Mouse (Mus musculus) midbrain, postnatal 0 days (tissue): ENCODE results near the gene Ccl24. TPM values are rescaled to one million over a fixed set of nuclear protein-coding genes. Genes with fewer than 3 reads are reported as not detected.
"Not testable (repeated sequence)": the region's sequence is repeated elsewhere in the genome, so short reads cannot be mapped to it uniquely, and the experiment has no call there.

Experiments
- ATAC-seq: fragments of 200-750 bp; cut with Nextera tagmentation; 2 replicates; pipeline ENCODE4 v1.8.0; 2017; ENCODE audit warnings: moderate number of reproducible peaks, mild to moderate bottlenecking, moderate TSS enrichment, moderate library complexity; ENCODE audit not compliant: low FRiP score
- DNase-seq: peaks from one replicate; pipeline ENCODE4 v3.0.0-alpha.2; 2015; ENCODE audit warnings: low spot score
- H3K27ac ChIP-seq: fragments of 300-500 bp; sonication (generic); 2 replicates; pipeline ENCODE4 v1.5.1; 2014; ENCODE audit warnings: low read depth, mild to moderate bottlenecking, low read length, mixed read lengths
- H3K27me3 ChIP-seq: fragments of 300-500 bp; sonication (generic); 2 replicates; pipeline ENCODE4 v1.6.1; 2014; ENCODE audit warnings: low read length, control low read depth, mixed read lengths; ENCODE audit not compliant: insufficient read depth
- H3K36me3 ChIP-seq: fragments of 300-500 bp; sonication (generic); 2 replicates; pipeline ENCODE4 v1.6.1; 2014; ENCODE audit warnings: low read length, control low read depth, mixed read lengths; ENCODE audit not compliant: insufficient read depth
- H3K4me1 ChIP-seq: fragments of 300-500 bp; sonication (generic); 2 replicates; pipeline ENCODE4 v1.6.1; 2014; ENCODE audit warnings: mild to moderate bottlenecking, control low read depth, antibody characterized with exemption, low read length, mixed read lengths; ENCODE audit not compliant: insufficient read depth
- H3K4me2 ChIP-seq: fragments of 300-500 bp; sonication (generic); 2 replicates; pipeline ENCODE4 v1.6.1; 2014; ENCODE audit warnings: low read depth, mild to moderate bottlenecking, low read length, mixed read lengths; ENCODE audit not compliant: poor library complexity, severe bottlenecking
- H3K4me3 ChIP-seq: fragments of 300-500 bp; sonication (generic); 2 replicates; pipeline ENCODE4 v1.5.1; 2014; ENCODE audit warnings: low read depth, mild to moderate bottlenecking, low read length, moderate library complexity
- H3K9ac ChIP-seq: fragments of 300-500 bp; sonication (generic); replicated peaks from 2 replicates; pipeline ENCODE4 v1.6.1; 2014; ENCODE audit warnings: mild to moderate bottlenecking, low read length, moderate library complexity, mixed read lengths; ENCODE audit not compliant: poor library complexity, severe bottlenecking
- H3K9me3 ChIP-seq: fragments of 300-500 bp; sonication (generic); 2 replicates; pipeline ENCODE4 v1.6.1; 2016; ENCODE audit warnings: low read length, control low read depth
- CTCF ChIP-seq: IDR thresholded peaks from 2 replicates; pipeline ENCODE4 v1.5.1; 2016; ENCODE audit warnings: antibody characterized with exemption, mild to moderate bottlenecking
- WGBS: fragments of 180-500 bp; shearing (Covaris S2); extraction: QIAGEN DNeasy Blood & Tissue Kit; methylation state at CpG from one replicate; pipeline ENCODE4 v1.1.7; 2014; 5-methylcytosine and 5-hydroxymethylcytosine counted together
- polyA plus RNA-seq: library from polyadenylated mRNA; unstranded; fragments of >200 nt; fragmentation: Nextera tagmentation; extraction: Ambion mirVana; gene quantifications from 2 replicates; pipeline ENCODE4 v1.2.1, GENCODE M21; 2015
- total RNA-seq: library from RNA; depleted of rRNA; stranded (reverse); fragments of >200 nt; gene quantifications from 2 replicates; pipeline ENCODE4 v1.2.3, GENCODE M21; 2014; rRNA removed

Ccl24 gene
- total RNA-seq (0.66 and 2.2 TPM in 2 replicates), polyA plus RNA-seq (1.9 and 2.4 TPM in 2 replicates)

- H3K27me3 ChIP-seq: no peaks in the 10 kb centered on the region
- no peaks in the 10 kb centered on the region for H3K4me1 ChIP-seq
- 97% methylated on average over 6 of the region's 6 CpGs for WGBS
- no peak within 1 kb of the TSS for H3K4me3 ChIP-seq
- no peaks in the 10 kb centered on the region for H3K36me3 ChIP-seq
- ATAC-seq: no peak
- TF ChIP-seq CTCF: no peak
- no peak within 1 kb of the TSS for H3K9ac ChIP-seq
- H3K9me3 ChIP-seq: no peaks in the 10 kb centered on the region
- H3K27ac ChIP-seq: no peak within 1 kb of the TSS
- no peak within 1 kb of the TSS for H3K4me2 ChIP-seq
- DNase-seq: no peak
Measured at GRCm38 (mm10) chr5:135573006-135573405, at the start of gene Ccl24. TSS of gene Ccl24 (minus strand) at chr5:135573049.

- Histone ChIP-seq H3K4me2 (no peak overlapping the region), H3K27me3 (no peaks in the 10 kb centered on the region), H3K9me3 (no peaks in the 10 kb centered on the region), H3K27ac (no peak overlapping the region), H3K4me1 (no peaks in the 10 kb centered on the region), H3K9ac (no peak overlapping the region), H3K4me3 (no peak overlapping the region), H3K36me3 (no peaks in the 10 kb centered on the region)
- WGBS: 85% methylated on average over 10 of the region's 10 CpGs
- TF ChIP-seq CTCF: no peak
- no peak for DNase-seq
- ATAC-seq: no peak
Measured at GRCm38 (mm10) chr5:135621725-135622124, 48.9 kb upstream of the Ccl24 start.

- ATAC-seq: no peak
- WGBS: 87% methylated on average over 9 of the region's 9 CpGs
Measured at GRCm38 (mm10) chr5:135620526-135620925, 47.7 kb upstream of the Ccl24 start.

GRCm38 (mm10) chr5:135619741-135620140 is 46.9 kb upstream of the Ccl24 start:
- H3K27me3 ChIP-seq, H3K9me3 ChIP-seq, H3K36me3 ChIP-seq, H3K9ac ChIP-seq, H3K4me2 ChIP-seq, H3K27ac ChIP-seq, DNase-seq, H3K4me3 ChIP-seq, H3K4me1 ChIP-seq, ATAC-seq: not testable (repeated sequence)
- WGBS: 84% methylated on average over 10 of the region's 10 CpGs

More at GRCm38 (mm10) chr5:135620526-135620925, 47.7 kb upstream of the Ccl24 start:
- H3K4me1 ChIP-seq: no peaks in the 10 kb centered on the region
- H3K4me2 ChIP-seq: no peak overlapping the region
- no peak for TF ChIP-seq CTCF
- no peak for DNase-seq
- H3K27ac ChIP-seq: no peak overlapping the region
- H3K4me3 ChIP-seq: no peak overlapping the region
- H3K36me3 ChIP-seq: no peaks in the 10 kb centered on the region
- H3K27me3 ChIP-seq: no peaks in the 10 kb centered on the region
- H3K9ac ChIP-seq: no peak overlapping the region
- H3K9me3 ChIP-seq: no peaks in the 10 kb centered on the region

GRCm38 (mm10) chr5:135609794-135610193 is 36.9 kb upstream of the Ccl24 start:
- no peak overlapping the region for H3K27ac ChIP-seq
- TF ChIP-seq CTCF: no peak
- no peaks in the 10 kb centered on the region for H3K27me3 ChIP-seq
- H3K4me1 ChIP-seq: no peaks in the 10 kb centered on the region
- no peak overlapping the region for H3K4me3 ChIP-seq
- H3K4me2 ChIP-seq: no peak overlapping the region
- ATAC-seq (no peak), DNase-seq (no peak)
- 76% methylated on average over 4 of the region's 4 CpGs for WGBS
- H3K9ac ChIP-seq: no peak overlapping the region
- no peaks in the 10 kb centered on the region for H3K9me3 ChIP-seq
- H3K36me3 ChIP-seq: no peaks in the 10 kb centered on the region

- no peaks in the 10 kb centered on the region; the same call in 1 of the 2 replicates for H3K9me3 ChIP-seq
- DNase-seq: no peak
- H3K4me2 ChIP-seq: no peak overlapping the region
- WGBS: 44% methylated on average over 1 of the region's 1 CpGs
- no peak for TF ChIP-seq CTCF
- no peaks in the 10 kb centered on the region for H3K4me1 ChIP-seq
- no peak overlapping the region for H3K9ac ChIP-seq
- no peak for ATAC-seq
- no peak overlapping the region for H3K4me3 ChIP-seq
- H3K27me3 ChIP-seq: no peaks in the 10 kb centered on the region
- no peaks in the 10 kb centered on the region for H3K36me3 ChIP-seq
- H3K27ac ChIP-seq: no peak overlapping the region
Measured at GRCm38 (mm10) chr5:135607581-135607980, 34.7 kb upstream of the Ccl24 start.

- DNase-seq, H3K4me3 ChIP-seq, H3K27ac ChIP-seq, H3K27me3 ChIP-seq, ATAC-seq, H3K9me3 ChIP-seq, H3K4me2 ChIP-seq, H3K36me3 ChIP-seq, H3K4me1 ChIP-seq, H3K9ac ChIP-seq: not testable (repeated sequence)
- WGBS: no CpG with 5 or more reads among the region's 1 CpGs
Measured at GRCm38 (mm10) chr5:135606717-135607116, 33.9 kb upstream of the Ccl24 start.

GRCm38 (mm10) chr5:135604643-135605042 is 31.8 kb upstream of the Ccl24 start:
- not testable (repeated sequence) for H3K27ac ChIP-seq, ATAC-seq, H3K36me3 ChIP-seq, H3K4me1 ChIP-seq, H3K4me3 ChIP-seq, H3K27me3 ChIP-seq, H3K4me2 ChIP-seq, H3K9me3 ChIP-seq, H3K9ac ChIP-seq, DNase-seq
- no CpG with 5 or more reads among the region's 1 CpGs for WGBS
